Mouse (Mus musculus): ENCODE measurements around the gene Ugt3a2. TPM values are rescaled to one million over a fixed set of nuclear protein-coding genes. Genes with fewer than 3 reads are reported as not detected.

Ugt3a2 gene
- polyA plus RNA-seq (2015; fragmentation: Nextera tagmentation; extraction: Ambion mirVana), result not detected in 2 replicates

GRCm38 (mm10) chr15:9335341-9335740, at the start of gene Ugt3a2:
Gene Ugt3a2 (plus strand): TSS chr15:9335550.

Other genes with a start within 250 kb of the Ugt3a2 start
- 1.3 and 2.6 TPM in 2 replicates for gene Lmbrd2, start 195.0 kb upstream of the Ugt3a2 start, polyA plus RNA-seq (2015; fragmentation: Nextera tagmentation; extraction: Ambion mirVana)
- gene Skp2, start 180.1 kb upstream of the Ugt3a2 start, polyA plus RNA-seq (2015; fragmentation: Nextera tagmentation; extraction: Ambion mirVana), result 17.0 and 17.3 TPM in 2 replicates
- not detected in 2 replicates for gene Ugt3a1, start 58.7 kb upstream of the Ugt3a2 start, polyA plus RNA-seq (2015; fragmentation: Nextera tagmentation; extraction: Ambion mirVana)
- 0.55 and 0.96 TPM in 2 replicates for gene Capsl, start 100.5 kb downstream of the Ugt3a2 start, polyA plus RNA-seq (2015; fragmentation: Nextera tagmentation; extraction: Ambion mirVana)
- gene Il7r, start 194.6 kb downstream of the Ugt3a2 start, polyA plus RNA-seq (2015; fragmentation: Nextera tagmentation; extraction: Ambion mirVana), result 3.6 and 6.9 TPM in 2 replicates

Data from spleen, postnatal 0 days (tissue).